Mouse (Mus musculus) liver, embryonic 12.5 days (tissue): ENCODE data around the gene Lrit2. TPM values are rescaled to one million over a fixed set of nuclear protein-coding genes. Genes with fewer than 3 reads are reported as not detected.

ENCODE experiments used
- ATAC-seq: fragments of 200-750 bp; cut with Nextera tagmentation; 2 replicates; pipeline ENCODE4 v1.8.0; 2017; ENCODE audit warnings: moderate number of reproducible peaks, mild to moderate bottlenecking, moderate library complexity
- H3K27ac ChIP-seq: fragments of 300-500 bp; sonication (generic); 2 replicates; pipeline ENCODE4 v1.5.1; 2016; ENCODE audit warnings: mild to moderate bottlenecking
- H3K27me3 ChIP-seq: fragments of 300-500 bp; sonication (generic); replicated peaks from 2 replicates; pipeline ENCODE4 v1.6.1; 2016; ENCODE audit warnings: mild to moderate bottlenecking, moderate library complexity
- H3K36me3 ChIP-seq: fragments of 300-500 bp; sonication (generic); 2 replicates; pipeline ENCODE4 v1.6.1; 2016; ENCODE audit warnings: mild to moderate bottlenecking, moderate library complexity
- H3K4me1 ChIP-seq: fragments of 300-500 bp; sonication (generic); 2 replicates; pipeline ENCODE4 v1.6.1; 2016
- H3K4me2 ChIP-seq: fragments of 300-500 bp; sonication (generic); 2 replicates; pipeline ENCODE4 v1.6.1; 2016; ENCODE audit warnings: mild to moderate bottlenecking, moderate library complexity
- H3K4me3 ChIP-seq: fragments of 300-500 bp; sonication (generic); 2 replicates; pipeline ENCODE4 v1.5.1; 2016; ENCODE audit warnings: mild to moderate bottlenecking, moderate library complexity
- H3K9ac ChIP-seq: fragments of 300-500 bp; sonication (generic); 2 replicates; pipeline ENCODE4 v1.6.1; 2016; ENCODE audit warnings: mild to moderate bottlenecking, moderate library complexity
- H3K9me3 ChIP-seq: fragments of 300-500 bp; sonication (generic); replicated peaks from 2 replicates; pipeline ENCODE4 v1.6.1; 2016; ENCODE audit warnings: mild to moderate bottlenecking, moderate library complexity
- WGBS: fragments of 180-500 bp; shearing (Covaris S2); methylation state at CpG from one replicate; pipeline ENCODE4 v1.1.7; 2016; ENCODE audit not compliant: insufficient replicate concordance; 5-methylcytosine and 5-hydroxymethylcytosine counted together
- polyA plus RNA-seq: library from polyadenylated mRNA; unstranded; fragments of >200 nt; fragmentation: Nextera tagmentation; extraction: Ambion mirVana; gene quantifications from 2 replicates; pipeline ENCODE4 v1.2.1, GENCODE M21; 2016

Gene Lrit2
- not detected in 2 replicates for polyA plus RNA-seq

DNA sequence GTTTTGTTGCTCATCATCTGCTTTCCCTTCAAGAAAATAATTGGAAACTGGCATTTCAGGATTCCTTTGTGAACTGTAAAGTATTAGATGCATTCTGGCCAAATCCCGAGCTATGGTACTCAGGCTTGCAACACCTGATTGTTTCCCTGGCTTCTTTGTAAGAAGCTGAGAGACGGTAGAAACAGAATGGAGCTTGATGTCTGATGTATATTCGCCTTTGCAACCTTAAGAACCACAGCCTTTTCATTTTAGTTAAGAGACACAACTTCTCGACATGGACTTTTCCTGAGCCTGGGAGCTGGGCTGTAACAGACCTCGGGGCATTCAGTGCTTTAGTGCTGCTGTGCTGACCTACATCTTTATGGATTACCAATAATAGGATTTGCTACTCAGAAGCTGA lies at the start of gene Lrit2:
Gene Lrit2 (plus strand): TSS at position 301 of the 400 bp plus-strand sequence.
- 55% methylated on average over 5 of the region's 5 CpGs for WGBS

GRCm38 (mm10) chr14:37027248-37027933 lies 40.3 kb upstream of the Lrit2 start:
- H3K4me1 ChIP-seq = no peaks in the 10 kb centered on the region
- H3K9ac ChIP-seq = no peak overlapping the region
- ATAC-seq = no peak
- H3K4me3 ChIP-seq = no peak overlapping the region
- H3K36me3 ChIP-seq = no peaks in the 10 kb centered on the region
- H3K9me3 ChIP-seq = no peaks in the 10 kb centered on the region
- H3K4me2 ChIP-seq = no peak overlapping the region
- H3K27ac ChIP-seq = no peak overlapping the region
- no peaks in the 10 kb centered on the region for H3K27me3 ChIP-seq
- WGBS = 53% methylated on average over 4 of the region's 4 CpGs

More for the DNA sequence above, at the start of gene Lrit2:
- no peaks in the 10 kb centered on the region for H3K36me3 ChIP-seq
- H3K9ac ChIP-seq = no peak within 1 kb of the TSS
- ATAC-seq = no peak
- no peak within 1 kb of the TSS for H3K27ac ChIP-seq
- H3K4me3 ChIP-seq = no peak within 1 kb of the TSS
- no peaks in the 10 kb centered on the region for H3K4me1 ChIP-seq
- H3K4me2 ChIP-seq = no peak within 1 kb of the TSS
- no peaks in the 10 kb centered on the region for H3K9me3 ChIP-seq
- H3K27me3 ChIP-seq = no peaks in the 10 kb centered on the region

DNA sequence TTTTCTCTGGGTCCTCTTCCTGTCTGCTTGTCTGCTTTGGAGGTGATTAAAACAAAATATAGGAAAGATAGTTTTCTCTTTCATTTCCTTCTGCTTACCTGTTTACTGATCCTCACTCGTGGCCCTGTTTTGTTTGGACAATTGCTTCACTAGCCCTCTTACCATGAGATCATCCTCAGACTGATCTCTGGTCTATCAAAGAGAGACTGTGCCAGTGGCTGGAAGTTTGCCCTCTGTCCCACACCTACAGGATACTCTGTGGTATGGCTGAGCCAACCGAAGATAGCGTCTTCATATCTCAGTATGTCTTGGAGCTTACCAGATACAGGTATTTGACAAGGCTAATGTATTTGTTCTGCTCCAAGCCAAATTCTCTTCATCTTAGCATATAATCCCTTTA lies 39.8 kb upstream of the Lrit2 start:
- no peak for ATAC-seq
- Histone ChIP-seq H3K9me3 (no peaks in the 10 kb centered on the region), H3K4me3 (no peak overlapping the region), H3K9ac (no peak overlapping the region), H3K36me3 (no peaks in the 10 kb centered on the region), H3K27me3 (no peaks in the 10 kb centered on the region), H3K4me1 (no peaks in the 10 kb centered on the region), H3K27ac (no peak overlapping the region), H3K4me2 (no peak overlapping the region)
- 81% methylated on average over 3 of the region's 3 CpGs for WGBS

- H3K36me3 ChIP-seq = no peaks in the 10 kb centered on the region
- ATAC-seq = no peak
- H3K4me3 ChIP-seq = no peak overlapping the region
- H3K27ac ChIP-seq = no peak overlapping the region
- H3K4me2 ChIP-seq = no peak overlapping the region
- no peaks in the 10 kb centered on the region for H3K9me3 ChIP-seq
- 69% methylated on average over 3 of the region's 3 CpGs for WGBS
- H3K9ac ChIP-seq = no peak overlapping the region
- H3K27me3 ChIP-seq = no peaks in the 10 kb centered on the region
- no peaks in the 10 kb centered on the region for H3K4me1 ChIP-seq
These were observed 39.2 kb upstream of the Lrit2 start for GRCm38 (mm10) chr14:37028555-37028954.

GRCm38 (mm10) chr14:37032481-37033104 lies 35.1 kb upstream of the Lrit2 start:
- H3K27me3 ChIP-seq = no peaks in the 10 kb centered on the region
- ATAC-seq = no peak
- 75% methylated on average over 11 of the region's 11 CpGs for WGBS
- H3K4me3 ChIP-seq = no peak overlapping the region
- H3K36me3 ChIP-seq = no peaks in the 10 kb centered on the region
- no peak overlapping the region for H3K4me2 ChIP-seq
- H3K4me1 ChIP-seq = no peaks in the 10 kb centered on the region
- no peaks in the 10 kb centered on the region for H3K9me3 ChIP-seq
- no peak overlapping the region for H3K9ac ChIP-seq
- H3K27ac ChIP-seq = no peak overlapping the region

DNA sequence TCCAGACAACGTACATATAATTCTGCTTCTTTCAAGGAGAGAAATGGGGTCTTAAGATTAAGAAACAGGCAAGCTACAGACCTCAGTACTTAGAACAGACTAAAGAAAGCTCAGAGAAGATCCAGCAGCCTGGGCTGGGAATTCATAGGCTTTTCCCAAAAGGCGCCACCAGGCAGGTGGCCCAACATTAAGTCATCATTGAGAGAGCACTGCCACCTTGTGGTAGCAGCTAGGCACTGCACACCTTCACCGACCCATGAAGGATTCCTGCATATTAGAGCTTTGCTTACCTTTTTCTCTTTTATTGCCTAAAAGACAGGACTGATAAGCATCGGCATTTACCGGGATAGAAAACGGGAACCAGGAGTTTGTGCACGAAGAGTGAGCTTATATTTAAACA lies 34.5 kb upstream of the Lrit2 start:
- H3K9me3 ChIP-seq = no peaks in the 10 kb centered on the region
- no peaks in the 10 kb centered on the region for H3K4me1 ChIP-seq
- H3K4me3 ChIP-seq = no peak overlapping the region
- no peak overlapping the region for H3K9ac ChIP-seq
- WGBS = 16% methylated on average over 7 of the region's 7 CpGs
- H3K27me3 ChIP-seq = no peaks in the 10 kb centered on the region
- no peak overlapping the region for H3K27ac ChIP-seq
- H3K36me3 ChIP-seq = no peaks in the 10 kb centered on the region
- H3K4me2 ChIP-seq = no peak overlapping the region
- ATAC-seq = no peak

DNA sequence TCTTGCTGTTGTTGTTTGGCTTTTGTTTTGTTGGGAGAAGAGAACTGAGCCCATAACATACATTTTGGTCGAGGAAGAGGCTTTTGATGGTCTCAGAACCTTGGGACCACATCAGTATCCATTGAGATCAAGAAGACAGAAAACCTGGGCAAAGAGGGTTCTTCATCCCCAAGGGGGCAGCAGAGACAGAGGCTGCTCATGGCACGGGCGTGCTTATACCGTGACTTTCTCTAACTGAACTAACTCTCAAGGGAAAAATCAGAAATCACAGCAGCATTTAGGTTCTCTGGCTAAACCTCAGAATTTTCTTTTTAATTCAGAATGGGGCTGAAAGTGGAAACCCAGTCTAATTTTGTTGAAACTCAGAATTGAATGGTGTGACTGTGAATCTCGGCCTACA lies 33.3 kb upstream of the Lrit2 start:
- no peaks in the 10 kb centered on the region for H3K36me3 ChIP-seq
- no peak overlapping the region for H3K27ac ChIP-seq
- no peaks in the 10 kb centered on the region for H3K27me3 ChIP-seq
- H3K9ac ChIP-seq = no peak overlapping the region
- H3K9me3 ChIP-seq = no peaks in the 10 kb centered on the region
- no peak for ATAC-seq
- H3K4me1 ChIP-seq = no peaks in the 10 kb centered on the region
- WGBS = 44% methylated on average over 5 of the region's 5 CpGs
- H3K4me2 ChIP-seq = no peak overlapping the region
- no peak overlapping the region for H3K4me3 ChIP-seq

GRCm38 (mm10) chr14:37048914-37049410 lies 18.8 kb upstream of the Lrit2 start, which contains the start of gene Rgr:
Rgr (minus strand) TSS chr14:37048964.
- Histone ChIP-seq H3K36me3 (no peaks in the 10 kb centered on the region), H3K4me3 (no peak within 1 kb of the TSS), H3K27ac (no peak within 1 kb of the TSS), H3K27me3 (no peaks in the 10 kb centered on the region), H3K4me2 (no peak within 1 kb of the TSS), H3K4me1 (no peaks in the 10 kb centered on the region), H3K9me3 (no peaks in the 10 kb centered on the region), H3K9ac (no peak within 1 kb of the TSS)
- WGBS = 62% methylated on average over 1 of the region's 1 CpGs
- ATAC-seq = no peak

DNA sequence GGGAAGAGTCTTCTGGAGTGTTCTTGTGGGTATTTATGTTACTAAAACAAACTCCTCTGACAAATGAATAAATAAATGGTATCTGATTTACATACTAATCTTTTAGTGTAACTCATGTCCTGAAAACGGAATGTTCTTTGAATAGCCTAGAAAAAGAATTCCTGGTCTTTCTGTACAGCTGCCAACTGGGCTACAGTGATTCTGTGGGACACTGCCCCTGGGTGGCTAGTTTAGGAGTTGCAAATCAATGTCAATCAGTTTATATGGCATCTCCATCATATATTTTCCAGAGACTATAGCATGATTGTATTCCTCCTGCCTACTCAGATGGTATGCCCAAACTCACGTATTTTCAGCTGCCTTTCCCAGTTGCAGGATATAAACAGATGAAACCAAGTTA lies 2.9 kb upstream of the Lrit2 start:
- no peaks in the 10 kb centered on the region for H3K27me3 ChIP-seq
- no peaks in the 10 kb centered on the region for H3K36me3 ChIP-seq
- H3K9me3 ChIP-seq = no peaks in the 10 kb centered on the region
- H3K27ac ChIP-seq = no peak overlapping the region
- no peak overlapping the region for H3K4me3 ChIP-seq
- no peak overlapping the region for H3K4me2 ChIP-seq
- no peak overlapping the region for H3K9ac ChIP-seq
- ATAC-seq = no peak
- no peaks in the 10 kb centered on the region for H3K4me1 ChIP-seq
- 42% methylated on average over 2 of the region's 2 CpGs for WGBS

DNA sequence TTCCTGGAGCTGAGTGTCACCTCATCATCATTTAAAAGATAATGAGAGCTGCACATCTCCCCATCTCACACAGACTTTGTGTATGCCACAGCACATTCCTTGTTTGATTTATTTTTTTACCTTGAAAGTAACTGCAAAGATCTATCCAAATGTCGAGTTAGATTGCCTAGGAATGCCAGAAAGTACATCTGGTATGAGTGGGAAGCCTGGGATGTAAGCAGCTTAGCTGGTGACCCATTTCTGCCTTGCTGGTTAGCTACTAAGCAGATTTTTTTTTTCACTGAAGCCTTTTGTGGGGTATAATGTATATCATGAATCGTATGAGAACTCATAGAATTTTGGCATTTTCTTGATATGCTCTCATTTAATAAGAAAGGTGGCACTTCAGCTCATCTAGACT lies 1.1 kb upstream of the Lrit2 start:
- H3K4me1 ChIP-seq = no peaks in the 10 kb centered on the region
- no peak overlapping the region for H3K9ac ChIP-seq
- no peaks in the 10 kb centered on the region for H3K27me3 ChIP-seq
- H3K4me2 ChIP-seq = no peak overlapping the region
- no peak overlapping the region for H3K4me3 ChIP-seq
- 42% methylated on average over 2 of the region's 2 CpGs for whole genome bisulfite sequencing
- ATAC-seq = no peak
- no peaks in the 10 kb centered on the region for H3K9me3 ChIP-seq
- H3K27ac ChIP-seq = no peak overlapping the region
- H3K36me3 ChIP-seq = no peaks in the 10 kb centered on the region

- Histone ChIP-seq H3K4me2 (no peak overlapping the region), H3K9ac (no peak overlapping the region), H3K4me1 (no peaks in the 10 kb centered on the region), H3K27ac (no peak overlapping the region), H3K27me3 (no peaks in the 10 kb centered on the region), H3K9me3 (no peaks in the 10 kb centered on the region), H3K36me3 (no peaks in the 10 kb centered on the region), H3K4me3 (no peak overlapping the region)
- WGBS = 16% methylated on average over 9 of the region's 9 CpGs
- ATAC-seq = no peak
These were observed 787 bp downstream of the Lrit2 start for GRCm38 (mm10) chr14:37068516-37068915.

DNA sequence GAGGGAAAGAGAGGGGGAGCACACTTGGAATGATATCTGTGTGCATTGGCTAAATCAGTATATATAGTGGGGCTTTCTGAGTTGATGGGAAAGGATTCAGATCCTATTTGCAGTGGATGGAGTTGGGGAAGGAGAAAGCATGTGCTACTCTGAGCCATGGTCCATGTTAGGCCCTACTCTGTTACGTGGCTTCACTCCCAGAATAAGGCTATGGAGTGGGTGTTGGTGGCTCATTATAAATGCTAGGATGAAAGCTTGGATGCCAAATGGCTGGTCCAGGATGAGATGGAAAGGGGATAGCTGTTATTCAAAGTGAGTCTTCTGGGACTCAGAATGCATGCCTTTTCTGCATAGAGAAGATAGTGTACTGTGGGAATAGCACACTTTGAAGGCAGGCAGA lies 13.0 kb downstream of the Lrit2 start:
- Histone ChIP-seq H3K9ac (no peak overlapping the region), H3K36me3 (no peaks in the 10 kb centered on the region), H3K27ac (no peak overlapping the region), H3K9me3 (no peaks in the 10 kb centered on the region), H3K4me2 (no peak overlapping the region), H3K4me1 (no peaks in the 10 kb centered on the region), H3K27me3 (no peaks in the 10 kb centered on the region), H3K4me3 (no peak overlapping the region)
- ATAC-seq = no peak
- 58% methylated on average over 1 of the region's 1 CpGs for WGBS
